Mouse (Mus musculus) embryonic fibroblast, embryonic 13.5 days (primary cell): ENCODE data around the gene Npas3.

Source experiments
- CTCF ChIP-seq: IDR thresholded peaks from 2 replicates; pipeline ENCODE4 v1.5.1; 2011; ENCODE audit warnings: mild to moderate bottlenecking, control low read depth, low read length, moderate library complexity, borderline replicate concordance; ENCODE audit not compliant: insufficient read depth
- POLR2A ChIP-seq: IDR thresholded peaks from 2 replicates; pipeline ENCODE4 v1.6.1; 2011; ENCODE audit warnings: low read depth, mild to moderate bottlenecking, control low read depth, low read length, moderate library complexity

- TF ChIP-seq POLR2A: no peak
- no peak for TF ChIP-seq CTCF
Measured at GRCm38 (mm10) chr12:53248796-53249195, 319 bp downstream of the Npas3 start.
